Mouse (Mus musculus): ENCODE measurements around the gene Aph1c. TPM values are rescaled to one million over a fixed set of nuclear protein-coding genes. Genes with fewer than 3 reads are reported as not detected.
"Not testable (repeated sequence)": the region's sequence is repeated elsewhere in the genome, so short reads cannot be mapped to it uniquely, and the experiment has no call there.

Gene Aph1c
- polyA plus RNA-seq, 1 experiment from 2014 or later: 23.1 TPM

DNA sequence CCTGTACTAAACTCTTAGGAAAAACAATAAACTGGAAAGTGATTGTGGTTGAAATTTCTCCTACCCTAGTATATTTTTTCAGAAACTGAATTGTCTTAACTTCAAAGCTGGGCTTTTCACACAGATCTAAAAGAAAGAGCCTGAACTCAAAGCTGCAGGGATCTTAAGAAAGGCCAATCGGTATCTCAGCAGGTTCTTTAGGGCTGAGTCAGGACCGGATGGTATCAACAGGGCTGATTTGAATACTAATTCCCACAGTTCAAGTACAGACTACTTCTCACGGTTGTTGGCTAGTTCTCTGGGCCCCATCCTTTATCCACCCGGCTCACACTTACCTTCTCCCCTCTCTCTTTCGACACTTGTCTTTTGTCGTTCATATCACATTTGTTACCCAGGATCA, 18.1 kb upstream of the Aph1c start:
- TF ChIP-seq CTCF (IDR thresholded peaks at IDR 0.05; ENCODE audit: low read depth): no peak
- H3K4me1 ChIP-seq (replicated peaks; ENCODE audit: insufficient read depth, low read length): no peaks in the 10 kb centered on the region
- peaks cover 6% of the 10 kb centered on the region; the same call in 1 of the 2 replicates for H3K36me3 ChIP-seq (ENCODE audit: insufficient read depth, low read length)
- H3K9ac ChIP-seq (ENCODE audit: low read depth, low read length): no peak overlapping the region
- no peak for ATAC-seq (replicated peaks; ENCODE audit: low FRiP score, low read depth)
- H3K4me3 ChIP-seq (replicated peaks; ENCODE audit: low read depth, low read length): no peak overlapping the region
- no peak for DNase-seq (ENCODE audit: low spot score)
- no peak overlapping the region for H3K4me2 ChIP-seq (ENCODE audit: low read length)
- H3K27me3 ChIP-seq (ENCODE audit: insufficient read depth, low read length): no peaks in the 10 kb centered on the region
- 66% methylated on average over 6 of the region's 6 CpGs for WGBS
- H3K27ac ChIP-seq: no peak overlapping the region
- no peaks in the 10 kb centered on the region for H3K9me3 ChIP-seq (replicated peaks; ENCODE audit: low read length)

DNA sequence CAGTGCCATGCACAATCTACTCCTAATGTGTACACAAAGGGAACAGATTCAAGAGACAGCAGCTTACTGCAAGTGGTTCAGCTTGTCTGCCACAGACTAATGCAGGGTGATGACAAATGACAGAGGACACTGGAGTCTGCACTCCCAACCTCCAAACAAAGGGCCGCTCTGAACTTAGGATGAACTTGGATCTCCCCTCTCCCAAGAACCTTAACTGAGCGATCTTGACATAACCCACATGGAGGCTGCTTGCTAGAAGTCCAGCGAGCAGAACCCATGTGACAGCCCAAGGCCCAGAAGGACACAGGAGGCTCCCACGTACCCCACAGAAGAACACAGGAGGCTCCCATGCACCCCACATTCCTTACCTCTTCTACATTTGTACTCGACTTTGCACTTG, 16.4 kb upstream of the Aph1c start:
- Histone ChIP-seq H3K27ac (no peak overlapping the region), H3K4me3 (replicated peaks; ENCODE audit: low read depth, low read length) (no peak overlapping the region), H3K27me3 (ENCODE audit: insufficient read depth, low read length) (no peaks in the 10 kb centered on the region), H3K9me3 (replicated peaks; ENCODE audit: low read length) (no peaks in the 10 kb centered on the region), H3K36me3 (ENCODE audit: insufficient read depth, low read length) (peaks cover 18% of the 10 kb centered on the region; the same call in 1 of the 2 replicates), H3K4me1 (replicated peaks; ENCODE audit: insufficient read depth, low read length) (no peaks in the 10 kb centered on the region), H3K9ac (ENCODE audit: low read depth, low read length) (no peak overlapping the region), H3K4me2 (ENCODE audit: low read length) (no peak overlapping the region)
- TF ChIP-seq CTCF (IDR thresholded peaks at IDR 0.05; ENCODE audit: low read depth): no peak
- DNase-seq (ENCODE audit: low spot score) (peak; percentile 63), ATAC-seq (replicated peaks; ENCODE audit: low FRiP score, low read depth) (no peak)
- WGBS: 48% methylated on average over 5 of the region's 5 CpGs

GRCm38 (mm10) chr9:66846822-66847221, 12.3 kb upstream of the Aph1c start:
- Histone ChIP-seq H3K4me3 (replicated peaks; ENCODE audit: low read depth, low read length) (no peak overlapping the region), H3K36me3 (ENCODE audit: insufficient read depth, low read length) (peaks cover 15% of the 10 kb centered on the region; the same call in 1 of the 2 replicates), H3K4me2 (ENCODE audit: low read length) (no peak overlapping the region), H3K9ac (ENCODE audit: low read depth, low read length) (no peak overlapping the region), H3K4me1 (replicated peaks; ENCODE audit: insufficient read depth, low read length) (no peaks in the 10 kb centered on the region), H3K9me3 (replicated peaks; ENCODE audit: low read length) (no peaks in the 10 kb centered on the region), H3K27me3 (ENCODE audit: insufficient read depth, low read length) (no peaks in the 10 kb centered on the region), H3K27ac (no peak overlapping the region)
- DNase-seq (ENCODE audit: low spot score) (no peak), ATAC-seq (replicated peaks; ENCODE audit: low FRiP score, low read depth) (no peak)
- no peak for TF ChIP-seq CTCF (IDR thresholded peaks at IDR 0.05; ENCODE audit: low read depth)
- 92% methylated on average over 5 of the region's 5 CpGs for WGBS

GRCm38 (mm10) chr9:66835097-66835480, 563 bp upstream of the Aph1c start:
- peak overlapping the region; percentile 67 for H3K4me3 ChIP-seq (replicated peaks; ENCODE audit: low read depth, low read length)
- peak; percentile 23; the same call in 1 of the 2 replicates for TF ChIP-seq CTCF (IDR thresholded peaks at IDR 0.05; ENCODE audit: low read depth)
- H3K4me2 ChIP-seq (ENCODE audit: low read length): peak overlapping the region; percentile 88
- 0 out of 2 replicates have a peak overlapping the region, but pooled peaks have one; percentile 20 for H3K27ac ChIP-seq
- peak overlapping the region; percentile 28 for H3K9ac ChIP-seq (ENCODE audit: low read depth, low read length)
- WGBS: under 1% methylated on average over 24 of the region's 24 CpGs
- H3K36me3 ChIP-seq (ENCODE audit: insufficient read depth, low read length): no peaks in the 10 kb centered on the region
- no peak for DNase-seq (ENCODE audit: low spot score)
- H3K4me1 ChIP-seq (replicated peaks; ENCODE audit: insufficient read depth, low read length): no peaks in the 10 kb centered on the region
- peak; percentile 37; the same call in 1 of the 2 replicates for ATAC-seq (replicated peaks; ENCODE audit: low FRiP score, low read depth)
- H3K9me3 ChIP-seq (replicated peaks; ENCODE audit: low read length): no peaks in the 10 kb centered on the region
- H3K27me3 ChIP-seq (ENCODE audit: insufficient read depth, low read length): no peaks in the 10 kb centered on the region

DNA sequence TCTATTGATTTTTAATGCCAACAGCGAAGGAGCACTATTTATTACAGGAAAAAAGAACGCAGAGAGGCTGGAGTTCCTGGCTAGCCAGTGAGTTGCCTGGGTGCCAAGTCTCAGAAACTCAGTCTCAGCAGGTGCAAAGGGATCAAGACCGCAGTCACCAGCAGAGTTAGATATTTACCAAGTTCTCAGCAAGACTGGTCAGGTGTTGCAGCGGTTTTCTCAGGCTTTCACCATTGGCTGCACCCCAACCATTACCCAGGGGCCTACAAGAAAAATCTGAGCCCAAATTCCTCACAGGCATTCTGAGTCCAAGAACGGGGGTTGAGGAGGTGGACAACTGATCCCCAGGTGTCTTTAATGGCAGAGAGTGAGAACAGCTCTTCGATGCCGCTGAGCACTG, 675 bp downstream of the Aph1c start:
- Histone ChIP-seq H3K4me2 (ENCODE audit: low read length) (peak overlapping the region; percentile 88), H3K4me1 (replicated peaks; ENCODE audit: insufficient read depth, low read length) (no peaks in the 10 kb centered on the region), H3K27me3 (ENCODE audit: insufficient read depth, low read length) (no peaks in the 10 kb centered on the region), H3K4me3 (replicated peaks; ENCODE audit: low read depth, low read length) (peak overlapping the region; percentile 67), H3K27ac (peak overlapping the region; percentile 77), H3K36me3 (ENCODE audit: insufficient read depth, low read length) (no peaks in the 10 kb centered on the region), H3K9ac (ENCODE audit: low read depth, low read length) (peak overlapping the region; percentile 60), H3K9me3 (replicated peaks; ENCODE audit: low read length) (no peaks in the 10 kb centered on the region)
- no peak for ATAC-seq (replicated peaks; ENCODE audit: low FRiP score, low read depth)
- peak; percentile 26 for DNase-seq (ENCODE audit: low spot score)
- no peak for TF ChIP-seq CTCF (IDR thresholded peaks at IDR 0.05; ENCODE audit: low read depth)
- 19% methylated on average over 7 of the region's 7 CpGs for WGBS

GRCm38 (mm10) chr9:66832366-66832908, 2.1 kb downstream of the Aph1c start:
- 29% methylated on average over 4 of the region's 4 CpGs for WGBS
- DNase-seq (ENCODE audit: low spot score): no peak
- H3K27me3 ChIP-seq (ENCODE audit: insufficient read depth, low read length): no peaks in the 10 kb centered on the region

GRCm38 (mm10) chr9:66825990-66826389, 8.5 kb downstream of the Aph1c start:
- Histone ChIP-seq H3K9ac (ENCODE audit: low read depth, low read length) (no peak overlapping the region), H3K9me3 (replicated peaks; ENCODE audit: low read length) (no peaks in the 10 kb centered on the region), H3K4me3 (replicated peaks; ENCODE audit: low read depth, low read length) (no peak overlapping the region), H3K4me2 (ENCODE audit: low read length) (no peak overlapping the region), H3K36me3 (ENCODE audit: insufficient read depth, low read length) (0 out of 2 replicates have a peak, but pooled peaks cover 3% of the 10 kb centered on the region), H3K4me1 (replicated peaks; ENCODE audit: insufficient read depth, low read length) (no peaks in the 10 kb centered on the region), H3K27ac (no peak overlapping the region), H3K27me3 (ENCODE audit: insufficient read depth, low read length) (no peaks in the 10 kb centered on the region)
- 29% methylated on average over 1 of the region's 1 CpGs for whole genome bisulfite sequencing
- DNase-seq (ENCODE audit: low spot score): peak; percentile 88
- no peak for ATAC-seq (replicated peaks; ENCODE audit: low FRiP score, low read depth)
- TF ChIP-seq CTCF (IDR thresholded peaks at IDR 0.05; ENCODE audit: low read depth): peak; percentile 91

More at GRCm38 (mm10) chr9:66832366-66832908, 2.1 kb downstream of the Aph1c start:
- no peak overlapping the region for H3K4me2 ChIP-seq (ENCODE audit: low read length)
- no peak for ATAC-seq (replicated peaks; ENCODE audit: low FRiP score, low read depth)
- no peak for TF ChIP-seq CTCF (IDR thresholded peaks at IDR 0.05; ENCODE audit: low read depth)
- H3K36me3 ChIP-seq (ENCODE audit: insufficient read depth, low read length): no peaks in the 10 kb centered on the region
- no peaks in the 10 kb centered on the region for H3K4me1 ChIP-seq (replicated peaks; ENCODE audit: insufficient read depth, low read length)
- no peak overlapping the region for H3K9ac ChIP-seq (ENCODE audit: low read depth, low read length)
- no peak overlapping the region for H3K4me3 ChIP-seq (replicated peaks; ENCODE audit: low read depth, low read length)
- H3K27ac ChIP-seq: no peak overlapping the region
- no peaks in the 10 kb centered on the region for H3K9me3 ChIP-seq (replicated peaks; ENCODE audit: low read length)

GRCm38 (mm10) chr9:66822255-66822654, 12.3 kb downstream of the Aph1c start:
- not testable (repeated sequence) for H3K27ac ChIP-seq; H3K36me3 ChIP-seq (ENCODE audit: insufficient read depth, low read length); H3K9me3 ChIP-seq (replicated peaks; ENCODE audit: low read length); H3K4me3 ChIP-seq (replicated peaks; ENCODE audit: low read depth, low read length); H3K9ac ChIP-seq (ENCODE audit: low read depth, low read length); H3K27me3 ChIP-seq (ENCODE audit: insufficient read depth, low read length); H3K4me2 ChIP-seq (ENCODE audit: low read length); H3K4me1 ChIP-seq (replicated peaks; ENCODE audit: insufficient read depth, low read length); ATAC-seq (replicated peaks; ENCODE audit: low FRiP score, low read depth); DNase-seq (ENCODE audit: low spot score)
- no CpG with 5 or more reads among the region's 5 CpGs for WGBS
